Mouse (Mus musculus) natural killer cell, adult 2 months (primary cell): ENCODE measurements around the gene Fosl2.

ENCODE experiments used
- DNase-seq, 2 experiments: peaks; one replicate each; pipeline ENCODE4 v3.0.0; 2022; ENCODE audit warnings: low spot score in 2 of 2

The Fosl2 gene

DNA sequence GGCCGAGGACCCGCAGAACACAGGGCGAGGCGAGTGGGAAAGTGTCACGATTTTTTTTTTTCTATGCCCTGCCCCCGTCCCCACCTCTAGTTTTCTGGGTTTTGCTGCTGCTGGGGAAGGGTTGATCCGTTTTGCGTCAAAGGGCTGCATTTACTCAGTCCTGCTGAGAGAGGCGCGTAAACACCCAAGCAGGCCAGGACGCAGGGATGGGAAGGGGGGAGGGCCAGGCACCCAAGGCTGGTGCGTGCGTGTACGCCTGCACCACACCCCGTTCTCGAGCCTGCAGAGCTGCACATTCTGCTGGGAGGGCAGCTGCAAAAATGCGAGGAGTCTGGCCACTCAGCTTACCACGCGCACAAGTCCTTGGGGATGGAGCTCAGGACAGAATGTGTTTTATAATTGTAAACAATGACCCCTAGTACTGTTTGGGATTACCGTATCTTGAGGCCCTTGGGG is 2.0 kb upstream of the Fosl2 start:
- peak; percentile 76 to 81 for DNase-seq

DNA sequence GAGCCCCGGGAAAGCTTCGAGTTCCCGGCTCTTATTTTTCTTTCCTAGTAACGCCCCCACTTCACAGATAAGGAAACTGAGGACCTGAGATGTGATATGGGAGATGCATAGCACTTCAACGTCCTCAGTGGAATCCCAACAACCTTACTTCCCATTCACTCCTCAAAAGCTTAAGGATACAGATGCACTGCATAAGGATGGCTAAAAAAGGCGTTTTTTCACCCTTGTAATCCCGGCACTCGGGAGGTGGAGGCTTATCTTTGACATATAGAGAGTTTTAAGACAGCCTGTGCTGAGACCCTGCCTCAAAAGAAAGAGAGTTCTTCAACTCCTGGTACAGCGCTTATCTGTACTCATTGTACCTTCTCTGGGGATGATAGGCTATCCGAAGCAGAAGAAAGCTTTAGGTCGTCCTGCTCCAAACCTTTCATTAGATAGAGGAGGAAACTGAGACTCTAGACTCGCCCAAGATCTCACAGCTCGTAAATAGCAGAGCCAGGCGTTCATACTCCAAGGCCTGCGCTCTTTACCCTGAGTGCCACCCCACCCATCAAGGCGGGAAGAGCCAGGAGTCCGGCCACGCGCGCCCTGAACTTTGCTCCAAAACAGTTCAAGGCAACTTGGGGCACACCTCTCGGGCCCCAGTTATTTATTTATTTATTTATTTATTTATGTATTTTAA is 1.4 kb upstream of the Fosl2 start:
- peak in 1 of 2 experiments; percentile 20 for DNase-seq

DNA sequence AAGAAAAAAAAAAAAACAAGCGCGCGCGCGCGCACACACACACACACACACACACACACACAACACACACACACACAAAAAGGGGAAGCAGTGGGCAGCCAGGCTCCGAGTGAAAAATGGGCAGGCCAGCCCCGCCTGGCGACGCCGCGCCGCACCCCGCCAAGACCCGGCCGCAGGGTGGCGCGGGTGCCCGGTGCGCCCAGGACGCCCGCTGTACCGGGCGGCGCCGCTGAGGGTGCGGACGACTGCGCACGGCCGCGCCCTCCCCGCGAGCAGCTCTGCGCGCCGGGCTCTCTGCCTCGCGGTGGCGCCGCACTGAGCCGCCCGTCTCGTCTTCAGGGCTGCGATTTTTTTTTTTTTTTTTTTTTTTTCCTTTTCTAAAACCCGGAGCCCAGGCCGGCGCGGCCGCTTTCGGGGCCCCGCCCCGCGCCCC is 682 bp upstream of the Fosl2 start:
- DNase-seq, result peak in 1 of 2 experiments; percentile 80

DNA sequence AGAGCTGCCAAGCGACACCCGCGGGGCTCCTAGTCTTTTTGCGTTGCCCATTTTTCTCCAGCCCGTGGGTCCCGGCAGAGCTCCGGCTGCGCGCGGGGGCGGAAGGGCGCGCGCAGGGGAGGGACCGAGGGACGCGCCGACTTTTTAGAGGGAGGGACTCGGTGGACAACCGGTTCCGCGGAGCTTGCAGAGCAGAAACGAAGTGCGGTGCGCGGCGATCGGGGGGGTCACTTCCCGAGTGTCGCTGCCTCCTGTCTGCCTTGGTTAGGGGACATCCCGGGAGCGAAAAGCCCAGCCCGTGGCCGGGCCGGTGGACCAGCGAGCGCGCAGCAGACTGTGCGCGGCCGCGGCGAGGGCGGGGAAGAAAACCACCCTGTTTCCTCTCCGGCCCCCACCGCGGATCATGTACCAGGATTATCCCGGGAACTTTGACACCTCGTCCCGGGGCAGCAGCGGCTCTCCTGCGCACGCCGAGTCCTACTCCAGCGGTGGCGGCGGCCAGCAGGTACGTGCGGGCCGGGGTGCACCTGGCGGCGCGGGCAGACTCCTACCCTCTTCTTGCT is 781 bp downstream of the Fosl2 start:
- DNase-seq, result peak; percentile 63 to 66

DNA sequence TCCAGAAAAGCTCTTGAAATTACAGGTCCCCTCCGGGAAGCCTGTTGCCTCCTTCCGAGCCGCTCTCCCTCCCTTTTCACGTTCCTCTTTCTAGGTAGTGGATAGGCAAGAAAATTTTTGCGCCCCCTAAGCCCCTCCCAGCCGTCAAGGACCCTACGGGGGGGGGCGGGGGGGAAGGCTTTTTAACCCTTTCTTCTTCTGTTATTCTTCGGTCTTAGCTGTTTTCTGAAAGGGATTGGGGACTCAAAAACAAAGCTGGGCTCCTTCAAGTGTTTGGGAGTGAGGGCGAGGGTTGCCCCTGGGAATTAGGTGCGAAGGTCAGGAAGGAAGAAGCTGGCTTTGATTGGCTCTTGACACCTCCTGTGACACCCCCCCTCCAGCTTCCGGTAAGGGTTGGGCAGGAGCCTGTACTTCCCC is 1.5 kb downstream of the Fosl2 start:
- DNase-seq, result peak in 1 of 2 experiments; percentile 38

DNA sequence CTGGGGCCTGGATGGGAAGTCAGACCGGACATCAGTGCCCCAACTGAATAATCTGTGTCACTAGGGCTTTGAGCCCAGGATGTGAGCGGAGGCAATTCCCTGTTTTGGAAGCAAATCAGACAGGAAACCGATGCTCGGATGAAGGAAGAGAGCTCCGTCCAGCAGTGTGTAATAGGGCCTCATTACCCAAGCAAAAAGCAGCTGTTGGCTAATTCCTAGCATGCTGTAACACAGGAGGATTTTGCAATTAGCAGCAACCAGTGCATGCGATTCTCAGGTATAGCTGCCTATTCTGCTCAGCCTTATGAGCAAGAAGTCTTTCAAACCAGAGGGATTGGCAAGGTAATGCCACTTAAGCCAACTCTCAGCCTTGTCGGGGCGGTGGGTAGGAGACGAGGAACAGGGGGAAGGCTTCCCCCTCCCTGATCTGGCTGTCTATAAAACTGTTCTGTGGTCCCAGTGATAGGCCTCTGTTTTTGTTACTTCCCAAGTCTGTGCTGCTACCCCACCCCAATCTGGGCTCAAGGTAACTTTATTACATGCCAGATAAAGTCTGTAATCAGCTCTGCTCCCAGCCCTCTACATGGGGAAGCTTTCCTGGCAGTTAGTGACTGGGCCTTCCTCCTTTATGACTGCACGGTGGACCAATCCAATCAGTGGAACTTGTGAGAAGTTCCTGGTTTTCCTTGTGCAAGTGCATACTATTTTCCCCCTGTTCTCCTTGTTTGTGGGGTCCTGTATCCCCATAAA is 3.0 kb downstream of the Fosl2 start:
- DNase-seq, result no peak

DNA sequence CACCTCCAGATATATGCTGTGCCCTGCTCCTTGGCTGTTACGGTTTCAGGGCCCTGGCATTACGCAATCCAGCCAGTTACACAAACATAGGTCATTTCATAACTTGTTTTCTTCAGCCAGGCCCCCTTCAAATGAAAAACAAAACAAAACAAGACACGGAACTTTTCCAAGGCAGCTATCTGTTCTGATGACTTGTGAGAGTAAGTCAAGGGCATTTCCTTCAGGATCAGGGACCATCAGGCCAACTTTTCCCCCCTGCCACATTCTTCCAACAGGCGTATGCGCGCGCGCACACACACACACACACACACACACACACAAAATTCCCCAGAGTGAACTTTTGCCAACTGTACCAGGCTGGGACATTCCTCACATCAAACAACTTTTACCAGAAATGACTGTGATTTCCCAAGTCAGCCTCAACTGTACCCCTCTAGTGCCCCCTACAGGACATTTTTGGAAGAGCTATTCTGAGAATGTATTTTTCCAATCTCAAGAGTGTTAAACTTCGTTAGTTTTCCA is 4.0 kb downstream of the Fosl2 start:
- peak; percentile 49 to 53 for DNase-seq

DNA sequence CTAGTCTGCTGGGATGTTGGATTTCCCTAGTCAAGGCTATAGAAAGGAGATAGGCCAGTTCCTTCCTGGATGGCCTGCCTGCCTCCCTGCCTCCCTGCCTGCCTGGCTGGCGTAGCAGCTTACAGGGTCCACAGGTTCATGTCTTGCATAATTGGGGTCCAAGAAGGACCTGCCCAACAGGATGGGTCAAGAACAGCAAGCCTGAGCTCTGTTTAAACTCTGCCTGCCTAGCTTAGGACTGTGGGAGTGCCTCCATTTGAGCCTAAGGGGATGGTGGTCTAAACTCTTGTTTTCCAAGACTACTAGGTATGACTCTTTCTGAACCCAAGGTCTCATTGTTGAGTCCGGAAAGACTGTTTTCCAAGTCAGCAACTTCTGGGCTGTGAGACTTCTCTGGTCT is 6.3 kb downstream of the Fosl2 start:
- DNase-seq, result no peak

DNA sequence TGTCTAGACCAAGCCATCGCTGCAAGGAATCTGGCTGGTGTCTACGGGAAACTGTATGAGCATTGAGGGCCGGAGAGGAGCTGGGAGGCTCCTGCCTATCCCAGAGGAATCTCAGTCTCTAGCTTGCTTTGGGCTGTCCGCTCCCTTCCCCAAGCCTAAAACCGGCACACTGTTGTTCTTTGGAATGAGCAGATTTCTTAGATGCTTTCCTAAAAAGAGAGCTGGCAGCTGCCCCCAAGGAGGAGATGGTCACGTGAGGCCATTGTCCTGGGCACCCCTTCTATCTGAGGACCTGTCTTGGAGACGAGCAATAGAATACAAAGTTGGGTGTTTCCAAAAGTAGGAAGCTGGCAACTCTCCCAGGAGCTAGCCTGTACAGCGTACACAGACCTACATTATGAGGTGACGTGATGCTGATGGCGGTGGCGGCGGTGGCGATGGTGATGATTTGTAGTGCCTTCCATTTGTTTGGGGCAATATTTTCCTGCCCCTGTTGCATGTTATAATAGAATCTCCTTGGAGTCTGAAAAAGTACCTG is 7.9 kb downstream of the Fosl2 start:
- DNase-seq, result no peak

DNA sequence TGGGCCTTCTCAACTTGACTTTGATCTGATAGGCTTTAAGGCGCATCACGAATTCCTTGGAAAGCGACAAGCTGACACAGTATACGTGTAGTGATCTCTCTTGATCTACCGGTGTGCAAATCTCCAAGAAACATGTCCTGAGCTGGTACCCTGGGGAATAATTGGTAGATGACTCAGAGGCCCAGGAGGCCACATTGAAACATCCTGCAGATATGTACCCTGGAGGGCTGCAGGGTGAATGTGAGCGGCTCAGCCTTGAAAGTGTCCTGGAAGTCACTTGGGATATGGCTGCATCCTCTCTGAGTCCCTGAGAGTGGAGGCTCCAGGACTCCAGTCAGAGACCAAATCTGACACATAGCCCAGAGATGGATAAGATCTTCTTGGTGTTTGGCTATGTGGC is 10.7 kb downstream of the Fosl2 start:
- no peak for DNase-seq

DNA sequence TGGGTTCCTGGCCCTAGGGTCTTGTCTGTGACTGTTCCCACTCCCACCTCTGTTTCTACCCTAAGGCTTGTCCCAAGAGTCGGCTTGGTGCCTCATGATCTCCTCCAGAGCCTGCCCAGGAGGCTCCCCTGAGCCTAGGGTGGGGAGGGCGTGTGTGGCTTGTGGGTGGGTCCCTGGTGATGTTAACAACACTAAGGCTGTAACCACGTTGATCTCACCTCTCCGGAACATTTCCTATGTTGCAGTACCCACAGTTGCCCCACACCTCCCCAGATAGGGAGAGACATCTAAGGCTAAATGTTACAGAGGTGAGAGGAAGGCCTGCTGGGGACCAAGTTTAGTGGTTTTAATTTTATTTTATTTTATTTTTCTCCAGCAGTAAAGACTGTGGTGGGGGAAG is 13.0 kb downstream of the Fosl2 start:
- peak; percentile 59 to 81 for DNase-seq

DNA sequence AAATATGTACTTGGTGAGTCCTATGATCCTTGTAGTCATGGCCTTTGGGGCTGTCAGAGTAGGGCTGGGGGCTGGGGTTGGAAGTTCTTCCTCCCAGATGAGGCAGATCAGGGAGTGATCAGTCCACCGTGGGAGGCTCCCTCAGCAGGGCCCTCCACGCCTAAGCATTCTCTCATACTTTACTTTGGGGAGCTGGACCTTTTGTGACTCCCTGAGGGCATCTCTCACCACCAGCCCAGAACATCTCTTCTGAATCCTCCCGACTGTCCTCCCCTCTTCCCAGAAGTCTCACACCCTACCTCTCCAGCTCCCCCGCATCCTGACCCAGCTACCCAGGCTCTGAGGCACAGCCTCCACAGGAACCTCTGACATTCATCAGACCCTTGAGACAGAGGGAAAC is 15.6 kb downstream of the Fosl2 start:
- no peak for DNase-seq

DNA sequence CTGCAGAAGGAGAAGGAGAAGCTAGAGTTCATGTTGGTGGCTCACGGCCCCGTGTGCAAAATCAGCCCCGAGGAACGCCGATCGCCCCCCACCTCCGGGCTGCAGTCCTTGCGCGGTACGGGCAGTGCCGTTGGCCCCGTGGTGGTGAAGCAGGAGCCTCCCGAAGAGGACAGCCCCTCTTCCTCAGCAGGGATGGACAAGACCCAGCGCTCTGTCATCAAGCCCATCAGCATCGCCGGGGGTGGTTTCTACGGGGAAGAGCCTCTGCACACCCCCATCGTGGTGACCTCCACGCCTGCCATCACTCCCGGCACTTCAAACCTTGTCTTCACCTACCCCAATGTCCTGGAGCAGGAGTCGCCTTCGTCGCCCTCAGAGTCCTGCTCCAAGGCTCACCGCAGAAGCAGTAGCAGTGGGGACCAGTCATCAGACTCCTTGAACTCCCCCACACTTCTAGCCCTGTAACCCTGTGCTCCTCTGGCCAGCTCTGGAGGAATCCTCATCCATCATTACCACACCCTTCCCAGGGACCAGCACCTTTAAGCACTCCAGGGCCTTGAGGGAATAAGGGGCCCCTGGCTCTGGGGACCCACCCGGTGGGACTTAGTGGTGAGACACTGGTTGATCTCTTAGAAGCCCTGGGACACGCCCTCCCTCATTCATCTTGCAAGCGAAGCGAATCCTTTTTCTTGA is 17.3 kb downstream of the Fosl2 start:
- DNase-seq, result no peak

DNA sequence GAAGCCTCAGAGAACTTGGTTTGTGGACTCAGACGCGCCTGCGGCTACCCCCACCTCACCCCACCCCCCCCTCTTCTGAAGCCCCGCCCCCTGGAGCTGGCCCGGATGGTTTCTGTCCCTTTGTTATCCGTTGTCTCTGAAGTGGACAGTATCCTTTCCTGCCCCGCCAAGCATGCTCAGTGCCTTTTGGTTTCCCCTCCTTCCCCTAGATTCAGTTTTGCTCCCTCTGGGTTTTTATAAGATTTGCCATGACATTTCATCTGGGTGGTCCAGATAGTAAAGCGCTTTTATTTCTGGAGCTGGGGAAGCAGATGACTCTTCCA is 17.8 kb downstream of the Fosl2 start:
- no peak for DNase-seq

DNA sequence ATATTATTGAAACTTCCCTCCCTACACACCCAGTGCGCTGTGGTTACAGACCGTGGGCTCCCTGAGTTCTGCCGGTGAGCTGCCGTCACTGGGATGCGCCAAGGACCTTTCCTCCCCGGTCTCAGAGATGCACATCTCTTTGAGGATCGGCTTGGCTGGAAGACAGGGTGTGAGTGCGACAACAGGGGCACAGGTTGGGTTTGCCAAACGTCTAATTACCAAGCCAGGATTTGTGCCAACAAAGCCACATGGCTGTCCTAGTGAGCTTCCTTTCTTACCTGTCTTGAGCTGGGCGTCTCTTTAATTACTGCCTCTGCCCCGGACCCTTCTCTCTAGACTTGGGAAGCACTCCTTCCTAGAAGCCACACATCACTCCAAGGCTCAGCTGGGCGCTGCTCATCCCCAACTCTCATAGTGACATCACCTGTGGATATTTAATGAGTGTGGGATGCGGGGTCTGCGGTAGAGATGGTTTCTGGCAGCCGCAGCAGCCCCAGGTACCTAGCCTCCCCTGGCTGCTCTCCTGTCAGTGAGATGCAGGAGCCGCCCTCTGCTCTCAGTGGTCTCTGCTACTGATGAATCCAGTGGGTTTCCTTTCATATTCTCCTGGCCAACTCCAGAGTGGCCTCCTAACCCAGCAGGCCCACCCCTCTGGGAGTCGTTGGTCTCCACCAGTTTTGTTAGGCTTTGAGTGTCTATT is 18.3 kb downstream of the Fosl2 start:
- no peak for DNase-seq

DNA sequence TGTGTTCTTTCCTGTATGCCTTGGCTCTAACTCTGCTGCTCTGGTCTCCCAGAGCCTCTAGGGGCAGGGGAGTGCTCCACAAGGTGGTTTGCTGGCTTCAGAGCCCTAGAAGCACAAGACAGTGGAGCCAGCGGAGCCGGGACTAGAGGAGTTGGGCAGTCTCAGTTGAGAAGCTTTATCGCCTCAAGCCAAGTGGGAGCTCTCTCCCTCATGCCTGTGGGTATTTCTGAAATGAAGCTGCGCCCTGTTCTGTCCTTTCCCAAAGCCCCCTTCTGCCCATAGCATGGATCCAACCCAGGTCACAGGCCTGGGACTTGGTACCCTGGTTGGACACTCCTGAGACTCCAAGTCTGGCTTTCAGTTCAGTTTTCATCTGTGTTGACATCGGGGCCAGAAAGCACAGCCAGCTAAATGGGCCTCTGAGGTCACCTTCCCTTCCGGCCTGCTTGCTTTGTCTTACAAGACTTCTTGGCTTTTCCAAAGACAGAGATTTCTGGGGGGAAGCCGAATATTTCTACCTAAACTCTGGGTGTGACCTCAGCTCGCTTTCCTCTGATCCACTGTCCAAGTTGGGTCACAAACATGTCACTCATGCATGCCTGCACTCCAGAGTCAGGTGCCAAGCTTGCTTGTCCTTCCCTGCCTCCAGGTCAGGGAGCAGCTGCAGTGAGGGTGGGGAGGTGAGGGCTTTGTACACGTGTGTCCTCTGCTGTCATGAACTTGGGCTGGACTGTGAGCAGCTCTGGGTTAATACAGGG is 19.5 kb downstream of the Fosl2 start:
- no peak for DNase-seq

DNA sequence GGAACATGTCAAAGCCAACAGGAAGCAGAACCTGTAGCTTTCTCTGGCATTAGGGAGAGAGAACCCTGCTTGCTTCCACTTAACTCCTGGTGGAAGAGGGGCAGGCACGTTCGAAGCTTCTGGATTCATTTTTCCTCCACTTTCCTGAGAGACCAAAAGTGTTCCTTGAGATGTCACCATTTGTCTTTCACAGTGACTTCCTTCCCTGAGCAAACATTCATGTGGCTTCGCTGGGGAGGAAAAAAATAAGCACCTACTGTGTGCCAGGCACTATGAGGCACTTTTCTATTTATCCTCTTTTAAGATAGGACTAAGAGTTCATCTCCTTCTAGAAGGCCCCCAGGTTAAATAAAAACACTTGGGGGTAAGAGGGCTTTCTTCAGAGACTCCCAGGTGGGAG is 20.3 kb downstream of the Fosl2 start:
- DNase-seq, result no peak

DNA sequence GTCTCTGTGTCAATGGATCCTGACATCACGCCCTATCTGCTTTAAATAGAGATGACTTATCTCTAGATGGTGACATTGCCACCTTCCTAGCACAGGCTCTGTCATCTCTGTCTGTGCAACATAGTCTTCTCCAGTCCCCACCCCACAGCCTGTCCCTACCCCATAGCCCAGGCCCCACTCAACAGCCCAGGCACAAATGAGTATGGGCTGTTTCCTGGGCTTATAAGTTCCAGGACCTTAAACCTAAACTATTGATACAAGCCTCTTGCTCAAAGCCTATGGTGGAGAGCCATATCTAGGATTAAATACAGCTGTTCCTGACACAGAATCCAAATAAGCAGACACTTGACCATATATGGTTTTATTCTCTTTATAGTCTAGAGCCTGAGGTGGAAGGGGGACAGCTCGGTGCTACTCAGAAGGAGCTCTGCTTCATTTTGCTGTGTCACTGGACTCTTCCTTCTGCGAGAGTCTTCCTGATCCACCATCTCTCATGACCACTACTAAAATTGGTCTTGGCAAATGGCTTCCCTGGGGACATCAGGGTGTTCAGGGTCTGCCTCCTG is 28.0 kb downstream of the Fosl2 start:
- DNase-seq, result no peak

DNA sequence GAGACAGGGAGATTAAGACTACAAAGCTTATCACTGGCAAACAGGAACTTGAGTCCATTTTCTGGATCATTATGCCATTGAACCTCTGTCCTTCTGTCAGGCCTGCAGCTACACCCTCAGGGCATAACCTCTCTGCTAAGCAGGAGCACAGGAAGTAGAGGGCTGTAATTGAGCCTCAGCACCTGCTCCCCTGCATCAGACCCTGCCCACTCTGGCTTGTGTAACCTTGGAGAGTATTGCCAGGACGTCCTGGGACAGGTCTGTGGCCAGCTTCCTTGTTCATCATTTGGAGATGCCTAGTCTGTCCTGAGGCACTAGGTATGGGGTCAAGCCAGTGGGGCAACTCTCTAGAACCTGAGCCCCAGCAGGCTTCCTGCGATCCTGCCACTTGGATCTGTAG is 36.6 kb downstream of the Fosl2 start:
- DNase-seq, result no peak

DNA sequence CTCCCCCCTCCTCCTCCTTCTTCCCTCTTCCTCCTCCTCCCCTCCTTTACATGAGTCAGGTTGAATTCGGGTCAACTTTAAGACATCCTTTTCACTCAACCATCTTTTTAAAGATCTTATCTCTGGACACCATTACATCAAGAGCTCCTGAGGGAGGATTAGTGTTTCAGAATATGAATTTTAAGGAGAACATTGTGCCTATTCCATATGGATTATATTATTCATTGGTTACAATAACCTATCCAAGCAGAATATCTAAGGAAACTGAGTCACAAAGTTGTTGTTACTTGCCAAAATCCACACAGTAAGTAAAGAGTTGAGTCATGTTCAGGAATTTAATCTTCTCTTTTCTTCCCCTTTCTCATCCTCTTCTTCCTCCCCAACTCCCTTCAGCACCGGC is 41.2 kb downstream of the Fosl2 start:
- DNase-seq, result no peak
